Mouse (Mus musculus): ENCODE data around the gene Gm9789.
"Not testable (repeated sequence)": the region's sequence is repeated elsewhere in the genome, so short reads cannot be mapped to it uniquely, and the experiment has no call there.

The Gm9789 gene

DNA sequence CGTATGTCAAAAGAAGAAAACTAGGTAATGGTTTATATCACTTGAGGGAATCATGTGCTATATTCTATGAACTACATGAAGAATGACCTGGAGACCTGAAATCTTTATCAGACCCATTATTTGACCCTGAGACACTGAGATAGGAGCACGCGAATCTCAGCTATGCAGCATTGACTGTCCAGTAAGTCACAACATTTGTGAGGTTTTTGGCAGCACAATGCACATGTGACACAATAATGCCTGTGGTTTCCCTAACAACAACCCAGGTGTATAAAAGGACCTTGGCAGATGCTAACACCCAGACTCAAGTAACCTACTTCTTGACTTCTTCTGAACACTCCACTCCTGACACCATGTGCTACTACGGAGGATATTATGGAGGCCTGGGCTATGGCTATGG, at the start of gene Gm9789:
Gene Gm9789, plus strand, starts transcription at position 301 of the 400 bp plus-strand sequence.
- DNase-seq (ENCODE audit: extremely low read depth, low read depth): no peak

DNA sequence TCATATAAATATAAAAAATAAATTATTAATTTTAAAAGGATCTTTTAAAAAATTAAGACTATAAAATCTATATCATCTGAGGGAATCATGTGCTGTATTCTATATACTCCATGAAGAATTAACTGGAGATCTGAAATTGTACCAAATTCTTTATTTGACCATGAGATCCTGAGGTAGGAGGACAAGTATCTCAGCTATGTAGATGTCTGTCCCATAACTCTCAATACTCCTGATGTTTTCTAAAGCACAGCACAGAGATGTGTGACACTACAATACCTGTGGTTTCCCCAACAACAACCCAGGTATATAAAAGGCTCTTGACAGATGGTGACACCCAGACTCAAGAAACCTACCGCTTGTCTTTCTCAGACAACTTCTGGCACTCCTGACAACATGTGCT, 17.2 kb upstream of the Gm9789 start, which contains the start of gene Gm6358:
Gene Gm6358, plus strand, starts transcription at position 301 of the 400 bp plus-strand sequence.
- DNase-seq (ENCODE audit: extremely low read depth, low read depth): no peak

DNA sequence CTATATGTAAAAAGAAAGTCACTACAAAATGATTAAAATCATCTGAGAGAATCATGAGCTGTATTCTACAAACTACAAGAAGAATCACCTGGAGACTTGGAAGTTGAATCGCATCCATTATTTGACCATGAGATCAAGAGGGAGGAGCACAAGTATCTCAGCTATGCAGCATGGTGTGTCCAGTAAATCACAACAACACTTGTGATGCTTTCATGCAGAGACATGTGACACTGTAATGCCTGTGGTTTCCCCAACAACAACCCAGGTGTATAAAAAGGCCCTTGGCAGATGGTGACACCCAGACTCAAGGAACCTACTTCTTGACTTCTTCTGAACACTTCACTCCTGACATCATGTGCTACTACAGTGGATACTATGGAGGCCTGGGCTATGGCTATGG, 7.0 kb upstream of the Gm9789 start, which contains the start of gene Gm10061:
Gene Gm10061, plus strand, starts transcription at position 301 of the 400 bp plus-strand sequence.
- DNase-seq (ENCODE audit: extremely low read depth, low read depth): no peak

DNA sequence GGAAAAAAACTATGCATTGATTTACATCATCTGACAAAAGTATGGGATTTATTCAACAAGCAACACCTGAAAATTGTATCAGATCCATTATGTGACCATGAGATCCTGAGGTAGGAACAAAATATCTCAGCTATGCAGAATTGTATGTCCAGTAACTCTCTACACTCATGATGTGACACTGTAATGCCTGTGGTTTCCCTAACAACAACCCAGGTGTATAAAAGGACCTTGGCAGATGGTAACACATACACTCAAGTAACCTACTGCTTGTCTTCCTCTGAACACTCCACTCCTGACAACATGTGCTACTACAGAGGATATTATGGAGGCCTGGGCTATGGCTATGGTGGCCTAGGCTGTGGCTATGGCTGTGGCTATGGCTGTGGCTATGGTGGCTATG, 11.4 kb downstream of the Gm9789 start, which contains the start of gene Gm7735:
Gene Gm7735, plus strand, starts transcription at position 301 of the 400 bp plus-strand sequence.
- not testable (repeated sequence) for DNase-seq (ENCODE audit: extremely low read depth, low read depth)

GRCm38 (mm10) chr16:89174435-89174834, 16.7 kb downstream of the Gm9789 start, which contains the start of gene 1110057P08Rik:
TSS of gene 1110057P08Rik (plus strand) at chr16:89174735.
- DNase-seq (ENCODE audit: extremely low read depth, low read depth): no peak

- no peak for DNase-seq (ENCODE audit: extremely low read depth, low read depth)
Measured at GRCm38 (mm10) chr16:89188621-89189020, 30.9 kb downstream of the Gm9789 start.

DNA sequence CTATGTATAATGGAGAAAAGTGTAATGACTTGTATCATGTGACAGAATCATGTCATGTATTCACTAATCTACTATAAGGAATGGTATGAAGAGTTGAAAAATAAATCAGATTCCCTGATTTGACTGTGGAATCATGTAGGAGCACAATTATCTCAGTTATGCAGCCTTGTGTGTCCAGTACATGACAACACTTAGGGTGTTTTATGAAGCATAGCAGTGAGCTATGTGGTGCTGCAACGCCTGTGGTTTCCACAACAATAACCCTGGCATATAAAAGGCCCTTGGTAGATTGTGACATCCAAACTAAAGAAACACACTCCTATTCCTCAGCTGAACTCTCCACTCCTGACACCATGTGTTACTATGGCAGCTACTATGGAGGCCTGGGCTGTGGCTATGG, 47.8 kb downstream of the Gm9789 start, which contains the start of gene Krtap20-2:
Gene Krtap20-2, plus strand, starts transcription at position 301 of the 400 bp plus-strand sequence.
- DNase-seq (ENCODE audit: extremely low read depth, low read depth): no peak

Measured in MEL-GATA-1-ER (cell line).